Mouse (Mus musculus) myocyte (in vitro differentiated cells): ENCODE results near the gene Tmco5b.

Experiments
- MAX ChIP-seq: IDR thresholded peaks from one replicate; pipeline ENCODE4 v1.6.1; 2011; ENCODE audit warnings: low read depth, mild to moderate bottlenecking, control low read depth
- MYOD1 ChIP-seq, 3 experiments: IDR thresholded peaks; one replicate each; pipeline ENCODE4 v1.6.1; 2011; ENCODE audit warnings: control low read depth in 2 of 3, low read depth in 2 of 3, mild to moderate bottlenecking in 2 of 3, moderate library complexity in 1 of 3; ENCODE audit not compliant: insufficient read length in 2 of 3, control insufficient read depth in 1 of 3
- POLR2A ChIP-seq: IDR thresholded peaks from one replicate; pipeline ENCODE4 v1.6.1; 2011; ENCODE audit warnings: low read depth, mild to moderate bottlenecking, control low read depth, moderate library complexity; ENCODE audit not compliant: insufficient read length
- SRF ChIP-seq: IDR thresholded peaks from one replicate; pipeline ENCODE4 v1.6.1; 2011; ENCODE audit warnings: low read depth; ENCODE audit not compliant: control insufficient read depth, insufficient read length
- TCF12 ChIP-seq: IDR thresholded peaks from one replicate; pipeline ENCODE4 v1.6.1; 2011; ENCODE audit warnings: mild to moderate bottlenecking, control low read depth; ENCODE audit not compliant: poor library complexity, insufficient read depth, severe bottlenecking
- USF1 ChIP-seq: IDR thresholded peaks from one replicate; pipeline ENCODE4 v1.6.1; 2011; ENCODE audit warnings: low read depth, mild to moderate bottlenecking, control low read depth, moderate library complexity

DNA sequence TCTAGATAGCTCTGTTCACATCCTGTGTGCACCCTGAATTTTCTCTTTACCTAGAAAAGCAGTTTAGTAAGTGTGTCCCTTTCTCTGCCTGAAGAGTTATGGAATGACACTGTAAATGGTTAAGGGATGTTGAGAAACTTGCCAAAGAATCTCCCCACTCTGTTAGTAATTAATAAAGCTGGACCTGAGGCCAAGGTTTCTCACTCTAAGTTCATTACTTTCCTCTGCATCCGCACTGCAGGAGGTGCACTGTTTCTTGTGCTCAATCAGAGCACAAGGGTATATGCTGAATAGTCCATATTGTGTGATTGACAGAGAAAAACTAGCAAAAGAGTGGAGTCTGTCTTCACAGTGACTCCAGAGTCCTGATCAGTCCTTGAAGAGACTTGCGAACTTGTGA is 59.0 kb downstream of the Tmco5b start:
- TF ChIP-seq POLR2A (no peak), MAX (no peak), USF1 (no peak), SRF (no peak), MYOD1 (IDR thresholded peaks at IDR 0.05; ENCODE audit: control insufficient read depth in 1 of 3, insufficient read length in 2 of 3, low read depth in 2 of 3) (no peak), TCF12 (no peak)
